Mouse (Mus musculus) forebrain, embryonic 14.5 days (tissue): ENCODE results near the gene Iqsec1. TPM values are rescaled to one million over a fixed set of nuclear protein-coding genes. Genes with fewer than 3 reads are reported as not detected.

Experiments used
- ATAC-seq: fragments of 200-750 bp; cut with Nextera tagmentation; 2 replicates; pipeline ENCODE4 v1.8.0; 2017; ENCODE audit warnings: mild to moderate bottlenecking, moderate library complexity
- DNase-seq: peaks from one replicate; pipeline ENCODE4 v3.0.0-alpha.2; 2015; ENCODE audit warnings: low spot score
- H3K27ac ChIP-seq: fragments of 300-500 bp; sonication (generic); 2 replicates; pipeline ENCODE4 v1.5.1; 2014; ENCODE audit warnings: low read depth, mild to moderate bottlenecking, control low read depth, low read length, moderate library complexity
- H3K27me3 ChIP-seq: fragments of 300-500 bp; sonication (generic); replicated peaks from 2 replicates; pipeline ENCODE4 v1.6.1; 2014; ENCODE audit warnings: low read length, control low read depth, mixed read lengths; ENCODE audit not compliant: control insufficient read depth, insufficient read depth
- H3K36me3 ChIP-seq: fragments of 300-500 bp; sonication (generic); 2 replicates; pipeline ENCODE4 v1.6.1; 2014; ENCODE audit warnings: low read length, control low read depth; ENCODE audit not compliant: control insufficient read depth, insufficient read depth
- H3K4me1 ChIP-seq: fragments of 300-500 bp; sonication (generic); 2 replicates; pipeline ENCODE4 v1.6.1; 2014; ENCODE audit warnings: antibody characterized with exemption, low read length, control low read depth; ENCODE audit not compliant: control insufficient read depth, insufficient read depth
- H3K4me2 ChIP-seq: fragments of 300-500 bp; sonication (generic); 2 replicates; pipeline ENCODE4 v1.6.1; 2014; ENCODE audit warnings: mild to moderate bottlenecking, control low read depth, low read length
- H3K4me3 ChIP-seq: fragments of 300-500 bp; sonication (generic); 2 replicates; pipeline ENCODE4 v1.5.1; 2014; ENCODE audit warnings: low read depth, low read length, control low read depth
- H3K9ac ChIP-seq: fragments of 300-500 bp; sonication (generic); 2 replicates; pipeline ENCODE4 v1.6.1; 2014; ENCODE audit warnings: mild to moderate bottlenecking, low read length, control low read depth, moderate library complexity
- H3K9me3 ChIP-seq: fragments of 300-500 bp; sonication (generic); replicated peaks from 2 replicates; pipeline ENCODE4 v1.6.1; 2016; ENCODE audit warnings: low read length, control low read depth, mixed read lengths; ENCODE audit not compliant: control insufficient read depth
- WGBS: fragments of 180-500 bp; shearing (Covaris S2); extraction: QIAGEN DNeasy Blood & Tissue Kit; methylation state at CpG from one replicate; pipeline ENCODE4 v1.1.7; 2014; 5-methylcytosine and 5-hydroxymethylcytosine counted together
- polyA plus RNA-seq: library from polyadenylated mRNA; unstranded; fragments of >200 nt; fragmentation: Nextera tagmentation; extraction: Ambion mirVana; gene quantifications from 2 replicates; pipeline ENCODE4 v1.2.1, GENCODE M21; 2014

Iqsec1 gene
- polyA plus RNA-seq, 1 experiment from 2014 or later: 15.0 TPM

- Histone ChIP-seq H3K36me3 (no peaks in the 10 kb centered on the region), H3K27me3 (no peaks in the 10 kb centered on the region), H3K4me2 (no peak overlapping the region), H3K4me3 (no peak overlapping the region), H3K9me3 (no peaks in the 10 kb centered on the region), H3K27ac (0 out of 2 replicates have a peak overlapping the region, but pooled peaks have one; percentile 5), H3K9ac (no peak overlapping the region), H3K4me1 (peaks cover 10% of the 10 kb centered on the region)
- ATAC-seq (no peak), DNase-seq (no peak)
- WGBS: 30% methylated on average over 5 of the region's 5 CpGs
These were observed 258.7 kb downstream of the Iqsec1 start for GRCm38 (mm10) chr6:90729829-90730228.

GRCm38 (mm10) chr6:90728491-90728931 is 260.0 kb downstream of the Iqsec1 start:
- no peaks in the 10 kb centered on the region for H3K27me3 ChIP-seq
- H3K27ac ChIP-seq: 0 out of 2 replicates have a peak overlapping the region, but pooled peaks have one; percentile 14
- 0% methylated on average over 1 of the region's 1 CpGs for WGBS
- DNase-seq (peak; percentile 83), ATAC-seq (peak; percentile 82)
- H3K4me1 ChIP-seq: peaks cover 17% of the 10 kb centered on the region
- H3K36me3 ChIP-seq: no peaks in the 10 kb centered on the region
- H3K9me3 ChIP-seq: no peaks in the 10 kb centered on the region
- no peak overlapping the region for H3K9ac ChIP-seq
- H3K4me2 ChIP-seq: no peak overlapping the region
- no peak overlapping the region for H3K4me3 ChIP-seq

GRCm38 (mm10) chr6:90727826-90728225 is 260.7 kb downstream of the Iqsec1 start:
- H3K27me3 ChIP-seq: no peaks in the 10 kb centered on the region
- no peak overlapping the region for H3K4me3 ChIP-seq
- DNase-seq: no peak
- no peak overlapping the region for H3K4me2 ChIP-seq
- 0 out of 2 replicates have a peak overlapping the region, but pooled peaks have one; percentile 14 for H3K27ac ChIP-seq
- 87% methylated on average over 3 of the region's 3 CpGs for WGBS
- no peak overlapping the region for H3K9ac ChIP-seq
- ATAC-seq: no peak
- no peaks in the 10 kb centered on the region for H3K9me3 ChIP-seq
- no peaks in the 10 kb centered on the region for H3K36me3 ChIP-seq
- H3K4me1 ChIP-seq: peaks cover 24% of the 10 kb centered on the region

- Histone ChIP-seq H3K4me1 (peaks cover 29% of the 10 kb centered on the region), H3K4me3 (no peak overlapping the region), H3K27me3 (no peaks in the 10 kb centered on the region), H3K9me3 (no peaks in the 10 kb centered on the region), H3K36me3 (no peaks in the 10 kb centered on the region), H3K27ac (no peak overlapping the region; the same call in 1 of the 2 replicates), H3K9ac (no peak overlapping the region), H3K4me2 (no peak overlapping the region)
- ATAC-seq (peak; percentile 15; the same call in 1 of the 2 replicates), DNase-seq (no peak)
- 73% methylated on average over 2 of the region's 2 CpGs for WGBS
These were observed 261.8 kb downstream of the Iqsec1 start for GRCm38 (mm10) chr6:90726711-90727122.

- H3K9me3 ChIP-seq: no peaks in the 10 kb centered on the region
- no peaks in the 10 kb centered on the region for H3K36me3 ChIP-seq
- H3K9ac ChIP-seq: no peak overlapping the region
- 61% methylated on average over 1 of the region's 1 CpGs for WGBS
- ATAC-seq (no peak), DNase-seq (no peak)
- no peak overlapping the region for H3K4me3 ChIP-seq
- peaks cover 29% of the 10 kb centered on the region for H3K4me1 ChIP-seq
- H3K27ac ChIP-seq: no peak overlapping the region
- H3K27me3 ChIP-seq: no peaks in the 10 kb centered on the region
- no peak overlapping the region for H3K4me2 ChIP-seq
These were observed 263.0 kb downstream of the Iqsec1 start for GRCm38 (mm10) chr6:90725526-90725925.

- peak; percentile 77 for DNase-seq
- H3K27ac ChIP-seq: no peak overlapping the region; the same call in 1 of the 2 replicates
These were observed 265.5 kb downstream of the Iqsec1 start for GRCm38 (mm10) chr6:90722993-90723392.

GRCm38 (mm10) chr6:90720996-90721746 is 267.3 kb downstream of the Iqsec1 start:
- Histone ChIP-seq H3K27ac (no peak overlapping the region), H3K4me2 (no peak overlapping the region), H3K4me3 (no peak overlapping the region), H3K9ac (no peak overlapping the region), H3K4me1 (peaks cover 33% of the 10 kb centered on the region), H3K27me3 (no peaks in the 10 kb centered on the region), H3K9me3 (no peaks in the 10 kb centered on the region), H3K36me3 (no peaks in the 10 kb centered on the region)
- ATAC-seq (no peak), DNase-seq (no peak)
- 61% methylated on average over 5 of the region's 5 CpGs for WGBS

More at GRCm38 (mm10) chr6:90722993-90723392, 265.5 kb downstream of the Iqsec1 start:
- WGBS: 15% methylated on average over 3 of the region's 3 CpGs
- Histone ChIP-seq H3K4me2 (no peak overlapping the region), H3K36me3 (no peaks in the 10 kb centered on the region), H3K4me3 (no peak overlapping the region), H3K9ac (no peak overlapping the region), H3K4me1 (peaks cover 27% of the 10 kb centered on the region), H3K27me3 (no peaks in the 10 kb centered on the region), H3K9me3 (no peaks in the 10 kb centered on the region)
- peak; percentile 54; the same call in 1 of the 2 replicates for ATAC-seq

GRCm38 (mm10) chr6:90720201-90720600 is 268.3 kb downstream of the Iqsec1 start:
- H3K9ac ChIP-seq: no peak overlapping the region
- H3K4me1 ChIP-seq: peaks cover 39% of the 10 kb centered on the region
- H3K4me2 ChIP-seq: no peak overlapping the region
- 80% methylated on average over 3 of the region's 3 CpGs for WGBS
- no peak overlapping the region for H3K27ac ChIP-seq
- H3K4me3 ChIP-seq: no peak overlapping the region
- H3K36me3 ChIP-seq: no peaks in the 10 kb centered on the region
- DNase-seq: no peak
- H3K27me3 ChIP-seq: no peaks in the 10 kb centered on the region
- no peak for ATAC-seq
- H3K9me3 ChIP-seq: no peaks in the 10 kb centered on the region

- Histone ChIP-seq H3K4me2 (no peak overlapping the region), H3K27ac (no peak overlapping the region), H3K9ac (no peak overlapping the region), H3K9me3 (no peaks in the 10 kb centered on the region), H3K4me1 (peaks cover 41% of the 10 kb centered on the region), H3K4me3 (no peak overlapping the region), H3K27me3 (no peaks in the 10 kb centered on the region), H3K36me3 (no peaks in the 10 kb centered on the region)
- DNase-seq (no peak), ATAC-seq (no peak)
- 89% methylated on average over 6 of the region's 6 CpGs for WGBS
These were observed 269.1 kb downstream of the Iqsec1 start for GRCm38 (mm10) chr6:90719402-90719801.
